Mouse (Mus musculus) inflammation-experienced regulatory T-cells, adult 6 months (primary cell): ENCODE data around the gene Gm49325. TPM values are rescaled to one million over a fixed set of nuclear protein-coding genes. Genes with fewer than 3 reads are reported as not detected.

Experiments
- ATAC-seq: one replicate; pipeline ENCODE4 v1.8.0; 2017
- polyA plus RNA-seq, 3 experiments: library from polyadenylated mRNA; unstranded; fragments of 100-300 nt; shearing (Covaris generic); gene quantifications; one replicate each; pipeline ENCODE4 v1.2.1; 2017

Gene Gm49325
- polyA plus RNA-seq, 3 experiments from 2014 or later: 3.6 to 10.0 TPM; not detected in 1

DNA sequence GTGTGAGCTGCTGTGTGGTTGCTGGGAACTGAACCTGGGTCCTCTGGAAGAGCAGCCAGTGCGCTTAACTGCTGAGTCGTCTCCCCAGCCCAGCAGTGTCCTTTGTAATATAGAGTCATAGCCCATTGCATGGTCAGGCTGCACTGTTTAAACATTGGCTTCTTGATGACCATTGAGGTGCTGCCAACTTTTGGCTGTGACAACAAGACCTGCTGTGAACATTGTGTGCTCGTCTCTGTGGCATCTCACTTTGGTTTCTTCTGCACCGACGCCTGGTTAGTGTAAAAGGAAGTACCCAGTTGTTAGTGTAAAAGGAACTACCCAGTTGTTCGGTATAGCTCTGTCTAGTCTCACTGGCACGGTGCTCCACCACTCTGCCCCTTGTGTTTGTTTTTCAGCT, 20.6 kb downstream of the Gm49325 start:
- no peak for ATAC-seq

GRCm38 (mm10) chr10:77627497-77627896, 21.5 kb downstream of the Gm49325 start:
- ATAC-seq: peak; percentile 87

GRCm38 (mm10) chr10:77629163-77629562, 23.2 kb downstream of the Gm49325 start:
- ATAC-seq: no peak

DNA sequence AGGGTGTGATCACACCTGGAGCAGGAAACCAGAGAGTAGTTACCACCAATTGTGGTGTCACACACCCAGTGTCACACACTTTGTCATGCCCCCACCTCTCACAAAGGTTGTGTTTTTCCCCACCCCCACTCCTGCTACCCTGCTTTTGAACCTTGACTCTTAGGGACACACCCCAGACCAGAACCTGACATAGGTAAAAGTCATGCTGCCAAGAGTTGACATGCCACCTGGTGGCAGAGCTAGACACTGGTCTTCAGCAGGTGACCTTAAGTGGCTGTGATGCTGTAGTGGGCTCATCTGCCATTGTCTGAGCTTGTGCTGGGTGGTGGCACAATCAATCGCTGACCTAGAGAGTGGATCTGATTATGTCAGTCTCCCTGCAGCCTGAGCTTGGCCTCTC, 24.0 kb downstream of the Gm49325 start:
- ATAC-seq: no peak

DNA sequence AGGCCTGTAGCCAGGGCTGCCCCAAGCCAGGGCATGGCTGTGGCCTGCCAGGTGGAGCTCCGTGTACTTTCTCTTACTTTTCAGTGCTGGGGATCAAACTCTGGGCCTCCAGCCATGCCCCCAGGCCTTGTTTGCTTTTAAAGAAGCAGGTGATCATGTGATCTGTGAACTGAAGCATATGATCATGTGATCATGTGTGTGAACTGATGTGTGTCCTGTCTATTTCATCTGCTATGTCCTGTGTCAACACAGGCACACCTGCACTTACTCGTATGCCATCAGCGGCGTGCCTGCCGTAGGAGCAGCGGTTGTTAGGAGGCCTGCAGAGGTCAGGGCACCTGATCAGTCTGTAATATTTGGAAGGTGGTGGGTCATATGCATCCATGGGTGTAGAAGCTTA, 28.0 kb downstream of the Gm49325 start:
- no peak for ATAC-seq

DNA sequence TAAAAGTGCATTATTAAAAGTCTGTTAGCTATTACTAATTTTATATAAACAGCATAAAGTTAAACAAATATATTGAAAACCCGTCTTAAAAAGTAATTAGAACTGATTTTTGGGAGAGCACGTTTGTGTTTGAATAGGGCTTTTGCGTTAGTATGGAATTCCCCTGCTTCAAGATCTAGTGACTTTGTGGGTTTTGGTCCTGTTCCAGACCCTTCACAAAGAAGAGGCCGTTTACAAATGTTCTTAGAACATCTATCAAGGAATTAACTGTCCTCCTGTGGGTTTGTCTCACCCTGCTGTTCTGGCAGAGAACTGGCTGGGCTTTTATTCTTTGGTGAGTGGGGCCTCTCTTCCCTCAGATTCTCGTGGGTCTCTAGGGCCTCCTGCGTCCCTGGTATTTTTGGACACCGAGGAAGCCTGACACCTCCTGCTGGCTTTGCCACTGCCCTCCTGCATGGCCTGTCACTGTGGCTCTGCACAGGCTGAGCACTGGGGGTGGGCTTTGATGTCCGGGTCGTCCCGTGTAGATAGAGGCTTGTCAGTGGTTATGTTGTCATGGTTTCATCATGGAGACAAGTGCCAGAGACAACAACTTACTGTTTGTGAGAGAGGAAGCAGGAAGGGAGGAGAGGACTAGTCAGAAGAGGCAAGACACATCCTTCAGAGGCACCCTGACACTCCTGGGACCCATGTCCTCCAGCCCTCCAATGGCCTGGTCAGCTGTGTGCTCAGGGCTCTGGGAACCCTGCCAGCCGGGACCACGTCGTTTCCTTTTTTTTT, 28.6 kb downstream of the Gm49325 start:
- no peak for ATAC-seq

- no peak for ATAC-seq
Observed at GRCm38 (mm10) chr10:77636234-77636922, 30.4 kb downstream of the Gm49325 start.

- ATAC-seq: no peak
Observed at GRCm38 (mm10) chr10:77638956-77639355, 33.0 kb downstream of the Gm49325 start.

DNA sequence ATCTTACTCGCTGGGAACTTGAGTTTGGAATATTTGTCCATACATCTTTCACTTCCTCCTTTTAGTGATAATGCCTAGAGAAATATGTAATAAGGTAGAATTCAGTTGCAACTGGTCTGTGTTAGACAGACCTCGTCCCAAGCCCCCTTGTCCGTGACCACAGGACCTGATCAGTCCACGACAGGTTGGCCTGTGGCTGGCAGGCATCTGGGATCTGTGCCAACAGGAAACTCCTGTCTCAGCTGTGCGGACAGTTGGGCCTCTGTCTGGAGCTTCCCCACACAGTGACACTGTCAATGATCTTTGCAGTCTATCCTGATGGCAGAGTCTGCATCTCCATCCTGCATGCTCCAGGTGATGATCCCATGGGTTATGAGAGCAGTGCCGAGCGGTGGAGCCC, 37.2 kb downstream of the Gm49325 start:
- no peak for ATAC-seq

- ATAC-seq: no peak
Observed at GRCm38 (mm10) chr10:77645571-77645970, 39.6 kb downstream of the Gm49325 start.

- no peak for ATAC-seq
Observed at GRCm38 (mm10) chr10:77647461-77647860, 41.5 kb downstream of the Gm49325 start.

- no peak for ATAC-seq
Observed at GRCm38 (mm10) chr10:77647901-77648300, 41.9 kb downstream of the Gm49325 start.

GRCm38 (mm10) chr10:77652046-77652445, 46.0 kb downstream of the Gm49325 start:
- no peak for ATAC-seq

GRCm38 (mm10) chr10:77658286-77658994, 52.4 kb downstream of the Gm49325 start:
- ATAC-seq: no peak

DNA sequence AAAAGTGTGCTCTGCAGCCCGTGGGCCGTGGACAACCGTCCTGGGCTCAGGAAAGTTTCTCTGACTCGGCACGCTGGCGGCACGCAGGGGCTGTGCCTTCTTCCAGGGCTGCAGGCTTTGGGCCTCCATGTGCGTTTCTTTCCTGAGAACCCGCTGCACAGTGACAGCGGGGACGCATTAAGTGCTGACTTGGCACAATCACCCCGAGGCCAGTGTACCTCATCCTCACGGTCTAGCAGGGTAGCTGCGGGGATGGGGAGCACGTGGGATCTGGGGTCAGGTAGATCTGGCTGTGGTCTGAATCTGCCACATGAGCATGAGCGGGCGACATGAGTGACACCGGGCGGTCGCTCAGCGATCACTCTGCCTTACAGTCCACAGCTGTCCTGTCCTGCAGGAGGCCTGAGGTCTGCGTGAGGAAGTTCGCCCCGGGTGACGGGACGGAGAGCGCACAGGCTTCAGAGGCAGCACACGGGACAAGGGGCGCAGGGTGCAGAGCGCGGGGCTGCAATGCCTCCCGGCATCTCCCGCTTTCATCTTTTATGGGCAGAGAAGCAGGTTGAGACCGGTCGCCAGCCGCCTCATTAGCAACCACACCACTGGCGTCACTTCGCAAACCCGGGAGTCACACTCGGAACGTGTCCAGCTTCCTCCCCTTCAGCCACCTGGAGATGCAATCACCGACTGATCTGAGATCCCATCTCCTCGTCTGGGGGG, 58.1 kb downstream of the Gm49325 start:
- ATAC-seq: no peak

GRCm38 (mm10) chr10:77666342-77666741, 60.3 kb downstream of the Gm49325 start:
- ATAC-seq: no peak

GRCm38 (mm10) chr10:77667402-77667801, 61.4 kb downstream of the Gm49325 start:
- no peak for ATAC-seq

- ATAC-seq: no peak
Observed at GRCm38 (mm10) chr10:77670710-77671109, 64.7 kb downstream of the Gm49325 start.

GRCm38 (mm10) chr10:77671519-77671918, 65.5 kb downstream of the Gm49325 start:
- no peak for ATAC-seq

GRCm38 (mm10) chr10:77673765-77674164, 67.8 kb downstream of the Gm49325 start:
- ATAC-seq: no peak

GRCm38 (mm10) chr10:77677562-77677961, 71.6 kb downstream of the Gm49325 start:
- no peak for ATAC-seq

DNA sequence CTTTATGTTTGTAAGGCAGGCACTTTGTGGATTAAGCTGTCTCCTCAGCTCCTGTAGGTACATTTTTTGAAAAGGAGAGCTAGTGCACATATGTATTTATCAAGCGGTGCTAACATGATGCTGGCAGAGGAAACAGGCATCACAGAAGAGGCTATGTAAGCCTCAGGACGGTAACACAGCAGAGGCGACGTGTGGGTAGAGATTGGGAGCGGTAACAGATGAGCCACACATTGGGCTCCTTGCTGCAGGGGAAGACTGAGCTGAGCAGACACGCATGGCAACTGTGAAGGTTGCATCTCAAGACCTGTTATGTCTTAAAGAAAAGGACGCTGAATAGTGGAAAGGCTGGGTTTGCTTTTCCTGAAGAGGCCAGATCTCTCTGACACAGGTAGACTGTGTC, 77.0 kb downstream of the Gm49325 start:
- ATAC-seq: no peak

- ATAC-seq: no peak
Observed at GRCm38 (mm10) chr10:77684181-77684580, 78.2 kb downstream of the Gm49325 start.
